Mouse (Mus musculus) midbrain, postnatal 0 days (tissue): ENCODE measurements around the gene Jazf1. TPM values are rescaled to one million over a fixed set of nuclear protein-coding genes. Genes with fewer than 3 reads are reported as not detected.

ENCODE experiments used
- ATAC-seq: fragments of 200-750 bp; cut with Nextera tagmentation; 2 replicates; pipeline ENCODE4 v1.8.0; 2017; ENCODE audit warnings: moderate number of reproducible peaks, mild to moderate bottlenecking, moderate TSS enrichment, moderate library complexity; ENCODE audit not compliant: low FRiP score
- DNase-seq: peaks from one replicate; pipeline ENCODE4 v3.0.0-alpha.2; 2015; ENCODE audit warnings: low spot score
- H3K27ac ChIP-seq: fragments of 300-500 bp; sonication (generic); 2 replicates; pipeline ENCODE4 v1.5.1; 2014; ENCODE audit warnings: low read depth, mild to moderate bottlenecking, low read length, mixed read lengths
- H3K27me3 ChIP-seq: fragments of 300-500 bp; sonication (generic); 2 replicates; pipeline ENCODE4 v1.6.1; 2014; ENCODE audit warnings: low read length, control low read depth, mixed read lengths; ENCODE audit not compliant: insufficient read depth
- H3K36me3 ChIP-seq: fragments of 300-500 bp; sonication (generic); 2 replicates; pipeline ENCODE4 v1.6.1; 2014; ENCODE audit warnings: low read length, control low read depth, mixed read lengths; ENCODE audit not compliant: insufficient read depth
- H3K4me1 ChIP-seq: fragments of 300-500 bp; sonication (generic); 2 replicates; pipeline ENCODE4 v1.6.1; 2014; ENCODE audit warnings: mild to moderate bottlenecking, control low read depth, antibody characterized with exemption, low read length, mixed read lengths; ENCODE audit not compliant: insufficient read depth
- H3K4me2 ChIP-seq: fragments of 300-500 bp; sonication (generic); 2 replicates; pipeline ENCODE4 v1.6.1; 2014; ENCODE audit warnings: low read depth, mild to moderate bottlenecking, low read length, mixed read lengths; ENCODE audit not compliant: poor library complexity, severe bottlenecking
- H3K4me3 ChIP-seq: fragments of 300-500 bp; sonication (generic); 2 replicates; pipeline ENCODE4 v1.5.1; 2014; ENCODE audit warnings: low read depth, mild to moderate bottlenecking, low read length, moderate library complexity
- H3K9ac ChIP-seq: fragments of 300-500 bp; sonication (generic); replicated peaks from 2 replicates; pipeline ENCODE4 v1.6.1; 2014; ENCODE audit warnings: mild to moderate bottlenecking, low read length, moderate library complexity, mixed read lengths; ENCODE audit not compliant: poor library complexity, severe bottlenecking
- H3K9me3 ChIP-seq: fragments of 300-500 bp; sonication (generic); 2 replicates; pipeline ENCODE4 v1.6.1; 2016; ENCODE audit warnings: low read length, control low read depth
- CTCF ChIP-seq: IDR thresholded peaks from 2 replicates; pipeline ENCODE4 v1.5.1; 2016; ENCODE audit warnings: antibody characterized with exemption, mild to moderate bottlenecking
- WGBS: fragments of 180-500 bp; shearing (Covaris S2); extraction: QIAGEN DNeasy Blood & Tissue Kit; methylation state at CpG from one replicate; pipeline ENCODE4 v1.1.7; 2014; 5-methylcytosine and 5-hydroxymethylcytosine counted together
- polyA plus RNA-seq: library from polyadenylated mRNA; unstranded; fragments of >200 nt; fragmentation: Nextera tagmentation; extraction: Ambion mirVana; gene quantifications from 2 replicates; pipeline ENCODE4 v1.2.1, GENCODE M21; 2015
- total RNA-seq: library from RNA; depleted of rRNA; stranded (reverse); fragments of >200 nt; gene quantifications from 2 replicates; pipeline ENCODE4 v1.2.3, GENCODE M21; 2014

Jazf1 gene
- total and polyA plus RNA-seq, 2 experiments from 2014 or later, result 44.4 to 79.7 TPM

- 88% methylated on average over 2 of the region's 2 CpGs for WGBS
- H3K4me2 ChIP-seq, result no peak overlapping the region
- ATAC-seq, result no peak
These were observed 22.9 kb downstream of the Jazf1 start for GRCm38 (mm10) chr6:53045501-53045900.

GRCm38 (mm10) chr6:53038176-53038575, 30.3 kb downstream of the Jazf1 start:
- Histone ChIP-seq H3K27me3 (no peaks in the 10 kb centered on the region), H3K27ac (no peak overlapping the region), H3K9me3 (no peaks in the 10 kb centered on the region), H3K36me3 (no peaks in the 10 kb centered on the region), H3K4me1 (no peaks in the 10 kb centered on the region), H3K9ac (no peak overlapping the region), H3K4me3 (no peak overlapping the region), H3K4me2 (no peak overlapping the region)
- TF ChIP-seq CTCF, result no peak
- DNase-seq (no peak), ATAC-seq (no peak)
- 86% methylated on average over 3 of the region's 3 CpGs for WGBS

More at GRCm38 (mm10) chr6:53045501-53045900, 22.9 kb downstream of the Jazf1 start:
- Histone ChIP-seq H3K27me3 (no peaks in the 10 kb centered on the region), H3K4me1 (no peaks in the 10 kb centered on the region), H3K9me3 (no peaks in the 10 kb centered on the region), H3K4me3 (no peak overlapping the region), H3K27ac (no peak overlapping the region), H3K36me3 (no peaks in the 10 kb centered on the region), H3K9ac (no peak overlapping the region)
- TF ChIP-seq CTCF, result no peak
- DNase-seq, result no peak

- ATAC-seq (no peak), DNase-seq (no peak)
- Histone ChIP-seq H3K27me3 (no peaks in the 10 kb centered on the region), H3K4me1 (no peaks in the 10 kb centered on the region), H3K9me3 (no peaks in the 10 kb centered on the region), H3K4me3 (no peak overlapping the region), H3K9ac (no peak overlapping the region), H3K4me2 (no peak overlapping the region), H3K27ac (no peak overlapping the region), H3K36me3 (no peaks in the 10 kb centered on the region)
- no peak for TF ChIP-seq CTCF
- WGBS, result 83% methylated on average over 6 of the region's 6 CpGs
These were observed 33.9 kb downstream of the Jazf1 start for GRCm38 (mm10) chr6:53034362-53035011.

GRCm38 (mm10) chr6:53032730-53033484, 35.5 kb downstream of the Jazf1 start:
- Histone ChIP-seq H3K27me3 (no peaks in the 10 kb centered on the region), H3K27ac (no peak overlapping the region), H3K4me3 (no peak overlapping the region), H3K9ac (no peak overlapping the region), H3K9me3 (no peaks in the 10 kb centered on the region), H3K4me2 (no peak overlapping the region), H3K4me1 (no peaks in the 10 kb centered on the region), H3K36me3 (no peaks in the 10 kb centered on the region)
- ATAC-seq (no peak), DNase-seq (peak; percentile 31)
- 73% methylated on average over 4 of the region's 4 CpGs for WGBS
- peak; percentile 59 for TF ChIP-seq CTCF

- Histone ChIP-seq H3K9me3 (no peaks in the 10 kb centered on the region), H3K27me3 (no peaks in the 10 kb centered on the region), H3K4me2 (no peak overlapping the region), H3K36me3 (no peaks in the 10 kb centered on the region), H3K9ac (no peak overlapping the region), H3K4me1 (no peaks in the 10 kb centered on the region), H3K4me3 (no peak overlapping the region), H3K27ac (no peak overlapping the region)
- ATAC-seq, result no peak
- TF ChIP-seq CTCF, result no peak
- DNase-seq, result no peak
- WGBS, result 100% methylated on average over 2 of the region's 2 CpGs
These were observed 46.4 kb downstream of the Jazf1 start for GRCm38 (mm10) chr6:53022069-53022468.

- Histone ChIP-seq H3K9ac (no peak overlapping the region), H3K27ac (no peak overlapping the region), H3K36me3 (no peaks in the 10 kb centered on the region), H3K27me3 (no peaks in the 10 kb centered on the region), H3K4me1 (no peaks in the 10 kb centered on the region), H3K4me3 (no peak overlapping the region), H3K4me2 (no peak overlapping the region), H3K9me3 (no peaks in the 10 kb centered on the region)
- DNase-seq, result no peak
- no peak for TF ChIP-seq CTCF
- no peak for ATAC-seq
- 51% methylated on average over 2 of the region's 2 CpGs for WGBS
These were observed 47.4 kb downstream of the Jazf1 start for GRCm38 (mm10) chr6:53021081-53021480.
